Mouse (Mus musculus) embryonic facial prominence, embryonic 15.5 days (tissue): ENCODE measurements around the gene Sec11a. TPM values are rescaled to one million over a fixed set of nuclear protein-coding genes. Genes with fewer than 3 reads are reported as not detected.
A peak's percentile ranks its signal among the peaks of the same experiment; 100 is the strongest.

ENCODE experiments used
- ATAC-seq: fragments of 200-750 bp; cut with Nextera tagmentation; 2 replicates; pipeline ENCODE4 v1.8.0; 2017; ENCODE audit warnings: low read depth, moderate TSS enrichment; ENCODE audit not compliant: insufficient number of reproducible peaks, low FRiP score, low TSS enrichment
- H3K27ac ChIP-seq: fragments of 300-500 bp; sonication (generic); replicated peaks from 2 replicates; pipeline ENCODE4 v1.5.1; 2015; ENCODE audit warnings: mild to moderate bottlenecking, inconsistent platforms
- H3K27me3 ChIP-seq: fragments of 300-500 bp; sonication (generic); 2 replicates; pipeline ENCODE4 v1.6.1; 2015; ENCODE audit warnings: inconsistent platforms
- H3K36me3 ChIP-seq: fragments of 300-500 bp; sonication (generic); 2 replicates; pipeline ENCODE4 v1.6.1; 2015; ENCODE audit warnings: mild to moderate bottlenecking, inconsistent platforms
- H3K4me1 ChIP-seq: fragments of 300-500 bp; sonication (generic); 2 replicates; pipeline ENCODE4 v1.6.1; 2015; ENCODE audit warnings: inconsistent platforms
- H3K4me2 ChIP-seq: fragments of 300-500 bp; sonication (generic); replicated peaks from 2 replicates; pipeline ENCODE4 v1.6.1; 2015; ENCODE audit warnings: mild to moderate bottlenecking, inconsistent platforms
- H3K4me3 ChIP-seq: fragments of 300-500 bp; sonication (generic); replicated peaks from 2 replicates; pipeline ENCODE4 v1.5.1; 2015; ENCODE audit warnings: mild to moderate bottlenecking, inconsistent platforms
- H3K9ac ChIP-seq: fragments of 300-500 bp; sonication (generic); 2 replicates; pipeline ENCODE4 v1.6.1; 2015; ENCODE audit warnings: inconsistent platforms
- H3K9me3 ChIP-seq: fragments of 300-500 bp; sonication (generic); replicated peaks from 2 replicates; pipeline ENCODE4 v1.6.1; 2016; ENCODE audit warnings: inconsistent platforms
- WGBS: fragments of 180-500 bp; shearing (Covaris S2); methylation state at CpG from one replicate; pipeline ENCODE4 v1.1.7; 2015; 5-methylcytosine and 5-hydroxymethylcytosine counted together
- polyA plus RNA-seq: library from polyadenylated mRNA; unstranded; fragments of >200 nt; fragmentation: Nextera tagmentation; extraction: Ambion mirVana; gene quantifications from 2 replicates; pipeline ENCODE4 v1.2.1, GENCODE M21; 2015

Gene Sec11a
- polyA plus RNA-seq, 1 experiment from 2014 or later, result 205 TPM

DNA sequence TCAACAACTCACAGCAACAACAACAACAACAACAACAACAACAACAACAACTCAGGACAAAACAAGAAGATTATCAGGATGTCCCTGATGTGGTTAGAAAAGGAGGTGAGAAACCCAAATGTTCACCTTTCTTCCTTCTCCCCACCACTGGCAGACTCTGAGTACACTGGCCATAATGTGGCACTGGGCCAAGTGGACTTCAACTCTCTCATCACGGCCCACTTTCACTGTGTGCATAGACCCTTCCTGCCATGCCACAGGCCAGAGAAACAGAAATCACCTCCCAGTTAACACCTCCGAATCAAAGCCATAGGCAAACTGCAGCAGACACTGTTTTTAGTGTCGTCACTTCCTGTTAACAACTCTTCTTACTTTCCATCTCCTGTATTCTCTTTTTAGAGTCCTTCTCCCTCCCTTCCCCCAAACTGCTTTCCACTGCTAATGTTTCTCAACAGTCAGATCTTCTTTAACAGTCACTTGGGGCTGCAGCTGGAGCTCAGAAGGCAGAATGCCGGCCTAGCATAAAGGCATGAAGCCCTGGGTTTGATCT lies 29.6 kb downstream of the Sec11a start:
- no peaks in the 10 kb centered on the region for H3K4me1 ChIP-seq
- no peaks in the 10 kb centered on the region for H3K27me3 ChIP-seq
- 86% methylated on average over 4 of the region's 4 CpGs for WGBS
- H3K9me3 ChIP-seq, result no peaks in the 10 kb centered on the region
- peaks cover 66% of the 10 kb centered on the region for H3K36me3 ChIP-seq
- H3K27ac ChIP-seq, result no peak overlapping the region
- H3K9ac ChIP-seq, result no peak overlapping the region
- ATAC-seq, result no peak
- no peak overlapping the region for H3K4me2 ChIP-seq
- H3K4me3 ChIP-seq, result no peak overlapping the region

DNA sequence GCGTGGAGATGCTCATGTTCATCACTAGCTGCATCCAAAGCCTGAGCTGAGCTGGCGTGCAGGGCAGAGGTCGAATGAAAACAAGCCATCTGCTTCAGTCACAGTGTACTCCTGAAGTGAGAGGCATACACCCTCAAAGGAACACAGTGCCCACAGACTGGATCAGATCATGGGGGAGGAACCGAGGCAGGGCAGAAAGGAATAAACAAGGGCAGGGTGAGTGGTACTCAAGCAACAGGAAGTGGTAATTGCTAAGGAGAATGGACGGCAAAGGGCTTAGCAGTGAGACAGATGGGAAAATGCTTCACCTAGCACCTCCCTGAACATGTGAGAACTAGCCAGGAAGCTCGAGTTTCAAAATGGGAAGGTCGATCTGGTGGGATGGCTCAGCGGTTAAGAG lies 35.1 kb downstream of the Sec11a start:
- no peak overlapping the region for H3K4me2 ChIP-seq
- H3K9ac ChIP-seq, result no peak overlapping the region
- 79% methylated on average over 8 of the region's 8 CpGs for WGBS
- ATAC-seq, result no peak
- H3K36me3 ChIP-seq, result peaks cover 65% of the 10 kb centered on the region
- H3K4me3 ChIP-seq, result no peak overlapping the region
- no peaks in the 10 kb centered on the region for H3K9me3 ChIP-seq
- no peaks in the 10 kb centered on the region for H3K4me1 ChIP-seq
- no peaks in the 10 kb centered on the region for H3K27me3 ChIP-seq
- no peak overlapping the region for H3K27ac ChIP-seq

DNA sequence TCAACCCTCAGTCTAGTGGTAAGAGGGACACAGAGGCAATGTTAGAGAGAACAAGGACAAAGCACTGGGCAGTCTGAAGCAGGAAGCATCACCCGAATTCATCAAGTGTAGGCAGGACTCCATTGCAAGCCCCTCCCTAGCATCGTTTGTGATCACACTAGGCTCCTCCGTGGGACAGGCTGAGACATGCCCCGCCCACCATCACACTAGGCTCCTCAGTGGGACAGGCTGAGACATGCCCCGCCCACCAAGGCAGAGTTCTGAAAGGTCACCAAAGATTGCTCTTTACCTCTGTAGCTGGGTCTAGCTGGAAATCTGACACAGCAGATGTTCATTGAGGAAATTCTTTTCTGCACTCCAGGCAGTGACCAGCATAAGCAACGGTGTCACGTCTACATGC lies 36.5 kb downstream of the Sec11a start:
- WGBS, result 74% methylated on average over 7 of the region's 7 CpGs
- no peaks in the 10 kb centered on the region for H3K4me1 ChIP-seq
- H3K9me3 ChIP-seq, result no peaks in the 10 kb centered on the region
- H3K27me3 ChIP-seq, result no peaks in the 10 kb centered on the region
- H3K9ac ChIP-seq, result no peak overlapping the region
- peaks cover 60% of the 10 kb centered on the region for H3K36me3 ChIP-seq
- H3K27ac ChIP-seq, result no peak overlapping the region
- ATAC-seq, result 0 out of 2 replicates have a peak, but pooled peaks have one; percentile 57
- no peak overlapping the region for H3K4me2 ChIP-seq
- H3K4me3 ChIP-seq, result no peak overlapping the region

DNA sequence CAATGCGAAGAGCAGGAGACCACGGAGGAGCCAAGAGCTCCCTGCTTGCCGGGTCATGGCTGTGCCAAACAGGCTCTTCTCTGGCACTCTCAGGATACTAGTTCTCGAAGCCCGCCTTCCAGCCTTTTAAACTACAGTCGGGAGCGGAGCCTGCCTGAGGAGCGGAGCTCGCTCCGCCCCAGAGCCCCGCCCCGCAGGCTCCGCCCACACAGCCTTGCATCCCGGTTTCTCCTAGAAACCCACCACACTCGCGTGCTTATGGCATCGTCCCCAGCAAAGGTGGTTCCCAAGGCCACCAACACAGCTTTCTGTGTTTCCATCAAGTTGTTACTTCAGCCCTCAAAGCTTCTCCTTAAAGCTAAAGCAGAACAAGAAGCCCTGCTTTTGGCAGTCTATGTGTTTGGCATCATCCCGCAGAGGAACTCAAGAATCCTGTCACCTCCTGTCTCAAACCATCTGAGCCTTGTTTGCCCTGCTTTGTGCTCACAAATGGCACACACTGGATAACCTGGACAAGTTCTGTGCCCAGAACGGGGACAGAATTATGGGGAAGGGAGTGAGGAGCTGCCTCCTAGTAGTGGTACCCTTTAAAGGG lies 42.6 kb downstream of the Sec11a start, which contains the start of gene Nmb:
TSS of gene Nmb (minus strand) at position 156 of the 595 bp plus-strand sequence.
- ATAC-seq, result peak; percentile 31; the same call in 1 of the 2 replicates
- Histone ChIP-seq H3K9ac (peak within 1 kb of the TSS; percentile 33), H3K36me3 (peaks cover 13% of the 10 kb centered on the region; the same call in 1 of the 2 replicates), H3K27me3 (no peaks in the 10 kb centered on the region), H3K27ac (no peak within 1 kb of the TSS), H3K4me1 (peaks cover 29% of the 10 kb centered on the region), H3K9me3 (no peaks in the 10 kb centered on the region), H3K4me2 (peak within 1 kb of the TSS; percentile 89), H3K4me3 (peak within 1 kb of the TSS; percentile 48)
- WGBS, result 3% methylated on average over 19 of the region's 19 CpGs

DNA sequence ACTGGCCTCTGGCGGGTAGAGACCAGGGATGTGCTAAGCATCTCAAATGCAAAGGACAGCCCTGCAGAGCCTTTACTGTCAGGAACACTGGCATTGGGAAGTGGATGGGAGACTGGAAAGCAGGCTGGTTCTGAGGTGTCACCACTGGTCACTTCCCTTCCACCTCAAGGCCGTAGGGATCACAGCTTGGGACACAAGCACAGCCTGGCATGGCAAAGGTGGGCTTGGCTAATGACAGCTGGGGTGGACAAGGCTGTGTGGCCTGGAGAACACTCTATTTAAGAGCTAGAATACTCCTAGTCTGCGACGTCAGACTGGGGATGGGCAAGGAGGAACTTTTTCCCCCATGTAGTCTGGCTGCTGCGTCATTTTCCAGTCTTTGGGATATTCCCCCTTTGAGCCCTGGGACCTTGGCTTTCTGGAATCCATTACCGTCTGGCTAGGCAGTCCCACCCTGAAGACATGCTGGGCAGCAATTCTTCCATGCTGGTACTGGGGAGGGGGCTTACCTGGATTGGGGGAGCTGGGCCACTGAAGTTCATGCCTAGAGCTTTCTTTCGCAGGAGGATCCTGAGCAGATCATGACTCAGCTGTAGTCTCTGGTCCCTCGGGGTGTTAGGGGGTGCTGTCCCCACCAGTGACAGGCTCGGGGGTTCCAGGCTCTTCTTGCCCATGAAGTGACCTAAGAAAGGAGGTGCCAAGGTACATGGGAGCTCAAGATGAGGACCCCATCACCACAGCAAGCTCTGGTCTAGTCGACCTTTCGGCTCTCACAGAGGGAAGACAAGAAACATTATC lies 43.8 kb downstream of the Sec11a start:
- Histone ChIP-seq H3K9ac (peak overlapping the region; percentile 33; the same call in 1 of the 2 replicates), H3K4me1 (peaks cover 32% of the 10 kb centered on the region), H3K4me2 (peak overlapping the region; percentile 89), H3K9me3 (no peaks in the 10 kb centered on the region), H3K4me3 (no peak overlapping the region), H3K36me3 (peaks cover 8% of the 10 kb centered on the region; the same call in 1 of the 2 replicates), H3K27ac (no peak overlapping the region), H3K27me3 (no peaks in the 10 kb centered on the region)
- ATAC-seq, result no peak
- 80% methylated on average over 11 of the region's 11 CpGs for WGBS

DNA sequence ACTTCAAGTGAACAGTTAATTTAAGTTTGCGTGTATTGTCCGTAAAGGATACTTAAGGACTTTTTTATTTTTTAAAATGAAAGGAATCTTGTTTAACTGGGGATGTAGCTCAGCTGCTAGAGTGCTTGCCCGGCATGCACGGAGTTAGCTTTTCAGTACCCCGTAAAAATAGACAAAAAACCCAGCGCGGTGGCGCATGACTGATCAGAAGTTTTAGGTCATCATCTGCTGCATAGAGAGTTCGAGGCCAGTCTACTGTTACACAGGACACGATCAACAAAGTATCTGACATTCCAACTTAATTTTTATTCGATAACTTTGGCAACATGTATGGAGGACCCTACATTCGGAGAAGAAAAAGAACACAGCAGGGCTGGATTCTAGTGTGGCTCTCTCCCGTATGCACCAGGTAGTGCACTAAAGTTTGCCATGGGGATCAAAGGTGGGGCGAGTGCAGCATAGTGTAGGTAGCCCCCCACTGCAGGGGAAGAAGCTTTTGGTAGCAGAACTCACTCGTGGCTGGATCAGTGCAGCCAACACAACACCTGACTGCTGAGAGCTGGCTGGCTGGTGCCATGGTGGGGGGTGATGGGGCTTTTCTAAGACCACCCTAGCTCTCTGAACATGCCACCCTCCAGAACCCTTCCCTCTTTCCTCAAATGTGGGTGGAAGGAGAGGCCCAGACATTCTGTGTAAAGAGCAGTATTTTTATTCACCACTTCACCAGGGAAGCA lies 45.9 kb downstream of the Sec11a start:
- WGBS, result 27% methylated on average over 15 of the region's 15 CpGs

DNA sequence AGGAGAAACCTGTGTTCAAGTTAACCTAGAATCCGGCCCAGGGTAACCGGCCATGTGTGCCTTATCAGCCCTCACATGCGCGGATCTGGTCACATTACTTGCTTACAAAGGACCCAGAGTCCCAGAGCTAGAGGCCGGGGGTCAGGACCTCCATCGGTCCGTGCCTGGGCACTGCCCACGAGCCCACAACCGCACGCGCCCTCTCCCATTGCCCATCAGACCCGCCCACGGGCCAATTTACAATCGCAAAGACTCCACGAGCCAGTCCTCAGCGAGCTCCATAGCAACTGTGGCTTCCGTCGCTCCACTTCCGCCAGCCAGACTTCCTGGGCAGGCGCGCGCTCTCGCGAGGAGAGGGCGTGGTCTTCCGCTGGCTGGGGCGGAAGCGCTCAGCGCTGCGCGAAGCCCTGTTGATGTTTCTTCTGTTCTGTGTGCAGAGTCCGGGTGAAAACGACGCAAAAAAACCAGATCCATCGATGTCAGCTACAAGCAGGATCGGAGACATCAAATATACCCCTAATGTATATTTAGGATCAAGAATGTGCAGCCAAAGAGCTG lies 46.6 kb downstream of the Sec11a start, which contains the start of gene Wdr73:
TSS of gene Wdr73 (minus strand) at position 326 of the 558 bp plus-strand sequence.
- Histone ChIP-seq H3K9me3 (no peaks in the 10 kb centered on the region), H3K9ac (peak within 1 kb of the TSS; percentile 58), H3K36me3 (peaks cover 25% of the 10 kb centered on the region), H3K4me2 (peak within 1 kb of the TSS; percentile 82), H3K27ac (peak within 1 kb of the TSS; percentile 87), H3K27me3 (no peaks in the 10 kb centered on the region), H3K4me1 (peaks cover 32% of the 10 kb centered on the region), H3K4me3 (peak within 1 kb of the TSS; percentile 87)
- ATAC-seq, result peak; percentile 91
- WGBS, result under 1% methylated on average over 36 of the region's 36 CpGs

More for the DNA sequence above, 45.9 kb downstream of the Sec11a start:
- Histone ChIP-seq H3K9ac (peak overlapping the region; percentile 58), H3K36me3 (peaks cover 18% of the 10 kb centered on the region), H3K4me3 (peak overlapping the region; percentile 87), H3K9me3 (no peaks in the 10 kb centered on the region), H3K4me2 (peak overlapping the region; percentile 82), H3K4me1 (peaks cover 32% of the 10 kb centered on the region), H3K27ac (peak overlapping the region; percentile 87), H3K27me3 (no peaks in the 10 kb centered on the region)
- ATAC-seq, result no peak

DNA sequence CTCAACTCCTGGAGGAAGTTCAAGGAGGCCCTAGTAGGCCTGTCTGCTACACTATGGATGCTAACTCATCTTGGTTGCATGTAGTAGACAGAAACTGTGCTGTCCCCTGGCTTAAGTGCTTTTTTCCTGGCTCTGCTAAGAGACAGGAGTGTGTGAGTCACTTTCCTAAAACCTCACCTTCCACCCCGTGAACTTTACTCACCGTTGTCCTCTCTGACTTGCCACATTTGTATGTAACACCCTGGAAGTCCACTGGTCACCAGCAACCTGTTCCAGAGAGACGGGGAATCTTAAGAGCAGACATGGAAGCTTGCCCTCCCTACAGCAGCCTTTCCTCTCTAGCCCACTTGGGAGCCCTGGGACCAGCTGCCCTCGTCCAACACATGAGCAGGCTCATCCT lies 49.9 kb downstream of the Sec11a start:
- no peak overlapping the region for H3K27ac ChIP-seq
- no peak overlapping the region for H3K9ac ChIP-seq
- H3K9me3 ChIP-seq, result no peaks in the 10 kb centered on the region
- peaks cover 53% of the 10 kb centered on the region for H3K36me3 ChIP-seq
- peaks cover 19% of the 10 kb centered on the region for H3K4me1 ChIP-seq
- no peak for ATAC-seq
- no peak overlapping the region for H3K4me2 ChIP-seq
- H3K4me3 ChIP-seq, result no peak overlapping the region
- no peaks in the 10 kb centered on the region for H3K27me3 ChIP-seq
- WGBS, result 89% methylated on average over 4 of the region's 4 CpGs

DNA sequence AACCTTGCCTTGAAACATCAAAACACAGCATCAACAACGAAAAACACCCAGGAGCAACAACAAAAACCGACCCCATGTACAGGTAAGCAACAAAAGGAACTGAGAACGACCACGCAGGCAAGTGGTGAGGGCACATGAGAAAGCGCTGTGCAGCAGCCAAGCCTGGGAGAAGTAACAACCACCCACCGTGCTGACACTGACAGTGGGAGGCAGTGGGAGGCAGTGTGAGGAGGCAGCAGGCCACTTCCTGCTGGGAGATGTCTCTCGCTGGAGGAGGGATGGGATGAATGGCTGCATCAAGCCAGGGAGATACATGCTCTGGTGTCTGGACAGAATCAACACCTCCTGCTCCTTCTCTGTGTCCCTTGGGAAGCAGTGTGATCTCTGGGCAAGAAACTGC lies 50.4 kb downstream of the Sec11a start:
- H3K27ac ChIP-seq, result no peak overlapping the region
- H3K27me3 ChIP-seq, result no peaks in the 10 kb centered on the region
- H3K36me3 ChIP-seq, result peaks cover 59% of the 10 kb centered on the region
- WGBS, result 88% methylated on average over 7 of the region's 7 CpGs
- H3K9ac ChIP-seq, result no peak overlapping the region
- H3K4me1 ChIP-seq, result peaks cover 19% of the 10 kb centered on the region
- no peak for ATAC-seq
- H3K4me2 ChIP-seq, result no peak overlapping the region
- no peak overlapping the region for H3K4me3 ChIP-seq
- H3K9me3 ChIP-seq, result no peaks in the 10 kb centered on the region

DNA sequence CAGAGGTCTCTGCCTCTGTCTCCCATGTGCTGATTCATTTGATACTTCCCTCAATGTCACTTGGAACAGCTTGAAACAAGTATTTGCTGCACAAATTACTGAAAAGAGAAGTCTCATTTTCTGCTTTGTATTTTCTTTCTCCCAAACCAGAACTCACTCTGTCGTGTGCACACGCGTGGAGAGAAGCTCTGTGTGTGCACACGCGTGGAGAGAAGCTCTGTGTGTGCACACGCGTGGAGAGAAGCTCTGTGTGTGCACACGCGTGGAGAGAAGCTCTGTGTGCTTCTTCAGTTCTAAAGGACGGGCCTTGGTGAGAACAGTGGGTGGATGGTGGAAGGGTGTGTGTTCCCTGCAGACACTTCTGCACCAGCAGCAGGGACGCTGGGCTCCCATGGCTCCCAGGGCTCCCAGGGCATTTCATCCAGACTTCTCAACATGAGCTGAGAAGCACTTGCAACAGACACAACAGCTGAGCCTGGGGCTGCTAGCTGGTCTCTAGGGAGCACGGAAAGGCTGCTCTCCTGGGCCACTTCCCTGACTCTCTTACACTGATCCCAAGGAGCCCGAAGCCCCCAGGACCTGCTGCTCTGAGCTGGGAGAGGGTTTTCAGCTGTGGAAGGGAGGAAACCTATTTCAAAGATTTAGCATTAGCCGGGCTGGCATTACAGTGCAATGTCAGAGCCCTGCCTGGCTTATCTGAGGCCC lies 52.6 kb downstream of the Sec11a start:
- H3K4me3 ChIP-seq, result no peak overlapping the region

More for the DNA sequence above, 52.6 kb downstream of the Sec11a start:
- Histone ChIP-seq H3K4me2 (no peak overlapping the region), H3K9ac (no peak overlapping the region), H3K27me3 (no peaks in the 10 kb centered on the region), H3K9me3 (no peaks in the 10 kb centered on the region), H3K36me3 (peaks cover 73% of the 10 kb centered on the region), H3K27ac (no peak overlapping the region), H3K4me1 (peaks cover 3% of the 10 kb centered on the region; the same call in 1 of the 2 replicates)
- 92% methylated on average over 14 of the region's 14 CpGs for WGBS
- ATAC-seq, result 0 out of 2 replicates have a peak, but pooled peaks have one; percentile 17
